Mouse (Mus musculus) lung, postnatal 10 days (tissue): ENCODE measurements around the gene Mettl5.

ENCODE experiments used
- DNase-seq: peaks from one replicate; pipeline ENCODE4 v3.0.0; 2021

The Mettl5 gene

DNA sequence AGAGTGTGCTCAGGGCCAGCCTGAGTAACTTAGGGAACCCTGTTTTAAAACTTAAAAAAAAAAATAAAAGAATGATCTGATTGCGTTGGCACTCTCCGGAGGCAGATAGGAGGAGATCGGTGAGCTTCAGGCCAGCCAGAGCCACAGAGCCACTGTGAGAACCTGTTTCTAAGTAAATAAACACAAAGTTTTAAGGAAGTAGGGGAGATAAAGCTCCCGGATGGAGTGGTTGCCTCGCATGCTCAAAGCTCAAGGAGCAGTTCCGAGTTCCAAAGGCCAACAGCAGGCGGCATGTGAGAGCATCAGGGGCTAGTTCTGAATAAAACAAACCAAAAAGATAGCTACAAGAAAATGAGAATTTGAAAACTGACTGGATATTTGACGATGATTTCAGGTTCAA, 29.0 kb downstream of the Mettl5 start:
- peak; percentile 54 for DNase-seq

DNA sequence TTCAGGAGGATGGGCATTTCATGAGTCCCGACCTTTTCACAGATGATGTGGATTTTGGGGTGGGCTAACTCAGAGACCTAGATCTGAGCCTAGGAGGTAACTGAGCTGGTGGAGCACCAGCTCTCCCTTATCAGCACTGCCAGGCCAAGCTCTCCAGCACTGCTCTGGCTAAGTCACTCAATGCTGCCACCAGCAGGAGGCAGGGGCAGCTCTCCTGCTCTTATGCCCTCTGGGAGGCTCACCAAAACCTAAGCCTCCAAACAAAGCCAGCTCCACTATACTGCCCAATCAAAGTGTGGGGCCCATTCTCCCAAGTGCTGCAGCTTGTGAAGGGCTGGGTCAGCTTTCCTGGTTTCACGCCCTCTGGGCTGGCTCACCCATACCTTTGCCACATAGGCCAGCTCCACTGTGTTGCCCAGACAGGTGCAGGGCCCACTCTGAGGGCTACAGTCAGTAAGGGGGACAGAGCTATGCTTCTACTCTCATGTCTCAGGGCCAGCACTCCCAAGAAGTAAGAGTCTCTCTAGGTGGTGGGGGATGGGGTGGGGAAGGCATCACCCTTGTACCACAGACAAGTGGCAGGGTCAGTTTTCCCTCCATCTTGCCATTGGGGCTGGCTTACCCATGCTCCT, 33.9 kb downstream of the Mettl5 start:
- no peak for DNase-seq

DNA sequence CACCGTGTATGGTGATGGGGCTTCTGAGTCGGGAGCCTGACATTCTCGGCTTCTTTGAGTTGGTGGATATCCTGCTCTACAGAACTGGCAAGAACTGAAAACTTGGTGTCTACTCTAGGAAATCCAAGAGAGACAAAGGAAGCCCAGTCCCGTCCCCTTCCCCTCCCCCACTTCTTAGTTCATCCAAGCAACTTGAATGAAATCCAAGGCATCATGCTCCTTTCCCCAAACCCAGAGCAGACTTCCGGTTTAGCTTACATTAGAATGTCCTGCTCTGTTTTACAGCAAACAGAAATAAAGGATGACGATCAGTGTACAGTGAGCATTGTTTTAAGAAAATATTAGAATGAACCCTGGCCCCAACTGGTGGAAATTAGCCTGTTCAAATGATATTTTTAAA, 36.2 kb downstream of the Mettl5 start:
- peak; percentile 74 for DNase-seq

DNA sequence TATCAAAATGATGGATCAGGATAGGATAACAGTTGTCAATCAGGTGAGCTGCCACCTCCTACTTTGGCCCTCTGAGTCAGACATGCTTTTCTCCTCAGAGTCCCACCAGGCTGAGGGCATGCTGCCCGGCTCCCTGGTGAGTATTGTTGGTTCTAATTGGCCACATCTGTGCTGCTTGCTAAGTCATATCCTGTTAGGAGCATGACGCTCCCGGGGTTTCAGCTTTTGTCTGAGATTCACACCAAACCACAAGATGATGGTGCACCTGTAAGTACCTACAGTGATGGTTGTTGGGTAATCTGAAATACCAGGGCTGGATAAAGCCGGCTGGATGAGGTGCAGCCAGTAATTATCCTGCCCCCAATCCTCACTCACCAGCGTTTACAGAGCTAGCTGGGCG, 45.2 kb downstream of the Mettl5 start:
- DNase-seq = no peak

DNA sequence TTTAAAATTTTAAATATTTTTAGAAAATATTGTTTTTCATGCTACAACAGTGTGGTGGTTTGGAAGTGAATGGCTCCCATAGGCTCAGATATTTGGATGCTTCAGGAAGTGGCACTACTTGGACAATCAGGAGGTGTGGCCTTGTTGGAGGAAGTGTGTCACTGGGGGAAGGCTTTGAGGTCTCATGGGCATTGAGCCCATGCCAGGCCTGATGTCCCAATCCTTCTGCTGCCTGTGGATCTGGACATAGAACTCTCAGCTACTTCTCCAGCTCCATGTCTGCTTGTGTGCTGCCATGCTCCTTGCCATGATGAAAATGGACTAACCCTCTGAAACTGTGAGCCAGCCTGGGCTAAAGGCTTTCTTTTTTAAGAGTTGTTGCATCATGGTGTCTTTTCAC, 46.7 kb downstream of the Mettl5 start:
- no peak for DNase-seq

DNA sequence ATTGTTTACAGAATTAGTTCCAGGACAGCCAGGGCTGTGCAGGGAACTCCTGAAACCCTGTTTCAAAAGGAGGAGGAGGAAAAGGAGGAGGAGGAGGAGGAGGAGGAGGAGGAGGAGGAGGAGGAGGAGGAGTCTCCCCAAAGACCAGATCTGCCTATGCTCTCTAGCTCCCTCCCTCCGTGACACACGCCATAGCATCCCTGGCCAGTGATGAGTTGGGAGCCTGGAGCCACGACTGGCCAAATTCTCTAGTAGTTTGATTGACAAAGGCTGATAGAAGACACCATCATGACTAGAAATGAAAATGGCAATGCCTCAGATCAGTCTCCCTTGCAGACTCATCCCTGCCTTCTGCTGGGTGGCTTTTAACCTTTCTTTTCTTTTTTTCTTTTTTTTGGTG, 47.4 kb downstream of the Mettl5 start:
- no peak for DNase-seq

DNA sequence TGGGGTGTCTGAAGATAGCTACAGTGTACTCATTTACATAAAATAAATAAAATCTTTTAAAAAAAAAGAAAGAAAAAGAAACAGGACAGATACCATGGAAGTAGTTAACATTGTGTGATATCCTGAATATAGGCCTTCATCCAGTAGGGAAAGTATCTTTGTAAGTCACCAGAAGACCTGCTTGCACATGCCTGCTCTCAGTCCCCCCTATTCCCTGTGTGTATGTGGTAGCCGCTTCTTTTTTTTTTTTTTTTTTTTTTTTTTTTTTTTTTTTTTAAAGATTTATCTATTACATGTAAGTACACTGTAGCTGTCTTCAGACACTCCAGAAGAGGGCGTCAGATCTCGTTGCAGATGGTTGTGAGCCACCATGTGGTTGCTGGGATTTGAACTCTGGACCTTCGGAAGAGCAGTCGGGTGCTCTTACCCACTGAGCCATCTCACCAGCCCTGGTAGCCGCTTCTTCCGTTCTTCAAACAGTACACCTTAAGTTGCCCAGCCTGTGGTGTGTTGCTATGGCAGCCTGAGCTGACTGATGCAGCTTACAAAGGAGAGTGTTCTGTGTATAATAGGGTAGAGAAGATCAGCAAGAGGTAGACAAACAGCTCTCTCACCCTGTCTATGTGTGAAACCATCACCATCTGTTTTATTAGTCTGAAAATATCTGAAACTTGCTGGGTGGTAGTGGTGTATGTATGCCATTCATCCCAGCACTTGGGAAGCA, 48.0 kb downstream of the Mettl5 start:
- no peak for DNase-seq

DNA sequence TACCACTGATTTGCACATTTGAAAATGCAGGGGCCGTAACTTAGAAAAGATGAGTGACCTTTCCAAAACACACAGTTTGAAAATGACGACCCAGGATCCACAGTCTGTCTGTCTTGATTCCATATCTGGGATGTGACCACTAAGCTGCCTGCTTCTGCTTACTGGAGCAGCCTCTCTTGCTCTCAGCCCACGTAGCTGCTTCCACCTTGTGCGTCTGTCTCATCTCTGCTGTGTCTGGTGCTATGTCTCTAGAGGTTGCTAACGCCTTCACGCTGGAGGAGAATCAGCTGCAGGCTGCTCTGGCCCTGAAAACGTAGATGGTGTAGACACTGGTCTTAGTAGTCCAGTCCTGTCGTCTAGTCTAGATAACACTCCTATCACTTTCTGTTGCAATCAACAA, 55.3 kb downstream of the Mettl5 start:
- DNase-seq = no peak

DNA sequence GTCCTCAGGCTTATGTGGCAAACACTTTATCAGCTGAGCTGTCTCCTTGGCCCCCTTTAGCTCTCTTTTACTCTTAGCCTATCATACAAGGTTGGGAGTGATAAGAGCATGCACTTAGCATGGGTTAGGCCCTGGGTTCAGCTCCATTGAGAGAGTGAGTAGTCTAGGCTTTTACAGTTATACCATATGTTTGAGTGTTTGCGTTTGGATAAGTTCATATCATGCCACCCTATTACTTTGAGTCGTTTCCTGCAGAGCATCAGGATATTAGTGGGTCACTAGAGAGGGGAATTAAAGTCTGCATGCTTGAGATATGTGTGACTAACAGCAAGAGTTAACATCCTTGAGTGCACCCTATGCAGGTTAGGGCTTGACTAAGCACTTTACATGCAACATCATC, 55.7 kb downstream of the Mettl5 start:
- no peak for DNase-seq

DNA sequence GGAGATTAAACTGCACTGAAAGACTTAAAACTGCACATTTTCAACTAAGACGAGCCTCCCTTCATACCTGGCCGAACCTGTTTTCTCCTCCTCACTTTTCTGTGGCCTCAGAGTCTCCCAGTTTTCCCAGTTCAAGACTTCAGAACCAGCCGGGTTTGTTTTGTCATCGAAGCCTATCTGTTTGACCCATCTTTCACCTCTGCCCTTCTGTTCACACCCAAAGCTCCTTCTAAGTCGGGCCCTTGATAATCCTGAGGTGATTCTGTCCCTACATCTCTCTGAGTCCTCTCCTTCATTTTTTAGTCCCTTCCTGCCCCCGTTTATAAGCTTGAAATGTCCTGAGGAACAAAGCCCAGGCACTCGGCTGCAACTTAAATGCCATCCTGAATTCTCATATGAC, 57.4 kb downstream of the Mettl5 start:
- no peak for DNase-seq

DNA sequence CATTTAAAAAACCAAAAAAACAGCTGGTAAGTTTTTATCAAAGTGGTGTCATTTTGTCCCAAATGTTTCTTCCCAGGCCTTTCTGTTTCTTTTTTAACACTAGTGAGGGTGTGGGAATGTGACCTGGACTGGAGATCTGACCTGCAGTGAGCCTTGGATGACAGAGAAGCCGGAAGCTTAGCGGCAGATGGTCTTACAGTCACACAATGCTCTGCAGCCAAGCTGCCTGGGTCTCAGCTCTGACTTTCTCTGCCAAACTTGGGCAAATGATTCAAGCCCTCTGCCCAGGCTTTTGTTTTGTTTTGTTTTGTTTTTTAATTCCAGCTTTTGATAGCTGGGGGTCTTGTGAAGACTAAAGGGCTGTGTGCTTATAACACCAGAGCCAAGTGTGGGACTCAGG, 59.0 kb downstream of the Mettl5 start:
- peak; percentile 59 for DNase-seq

DNA sequence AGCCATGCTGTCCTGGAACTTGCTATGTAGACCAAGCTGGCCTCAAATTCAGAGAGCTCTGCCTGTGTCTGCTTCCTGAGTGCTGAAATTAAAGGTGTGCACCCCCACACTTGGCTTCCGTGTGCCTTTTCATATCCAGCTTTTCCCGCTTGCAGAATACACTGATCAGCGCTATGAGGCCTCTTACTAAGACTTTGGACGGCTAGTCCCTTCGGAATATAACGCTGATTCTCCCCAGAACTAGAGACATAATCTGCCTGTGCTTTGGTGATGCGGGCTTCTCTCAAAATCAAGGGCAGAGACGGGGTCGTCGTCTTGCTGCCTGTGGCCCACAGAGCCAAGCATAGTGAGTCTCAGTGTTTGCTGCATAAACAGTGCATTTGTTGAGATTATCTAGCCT, 59.5 kb downstream of the Mettl5 start:
- no peak for DNase-seq

DNA sequence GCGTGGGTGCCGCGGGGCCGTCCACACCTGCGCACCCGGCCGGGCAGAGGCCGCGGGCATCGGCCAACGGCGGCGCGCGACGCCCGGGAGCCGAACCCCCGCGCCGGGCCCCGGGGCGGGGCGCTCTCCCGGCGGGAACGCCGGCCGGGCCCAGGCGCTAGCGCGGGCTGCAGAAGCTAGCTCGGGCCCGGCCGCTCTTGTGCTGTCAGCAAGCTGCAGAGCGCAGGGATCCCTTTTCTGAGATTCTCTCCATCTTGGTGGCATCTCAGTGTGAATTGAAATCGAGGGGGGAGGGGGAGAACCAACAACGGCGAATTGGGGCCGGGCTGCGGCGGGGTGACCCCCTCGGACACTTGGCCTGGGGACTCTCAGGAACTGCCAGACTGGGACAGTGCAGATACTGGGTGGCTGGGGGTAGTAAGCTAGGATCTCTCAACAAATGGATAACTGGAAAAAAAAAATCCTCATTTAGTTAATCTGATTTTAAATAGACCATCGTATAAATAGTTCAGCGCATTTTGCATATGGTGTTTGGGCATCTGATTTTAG, 62.2 kb downstream of the Mettl5 start:
- peak; percentile 56 for DNase-seq

DNA sequence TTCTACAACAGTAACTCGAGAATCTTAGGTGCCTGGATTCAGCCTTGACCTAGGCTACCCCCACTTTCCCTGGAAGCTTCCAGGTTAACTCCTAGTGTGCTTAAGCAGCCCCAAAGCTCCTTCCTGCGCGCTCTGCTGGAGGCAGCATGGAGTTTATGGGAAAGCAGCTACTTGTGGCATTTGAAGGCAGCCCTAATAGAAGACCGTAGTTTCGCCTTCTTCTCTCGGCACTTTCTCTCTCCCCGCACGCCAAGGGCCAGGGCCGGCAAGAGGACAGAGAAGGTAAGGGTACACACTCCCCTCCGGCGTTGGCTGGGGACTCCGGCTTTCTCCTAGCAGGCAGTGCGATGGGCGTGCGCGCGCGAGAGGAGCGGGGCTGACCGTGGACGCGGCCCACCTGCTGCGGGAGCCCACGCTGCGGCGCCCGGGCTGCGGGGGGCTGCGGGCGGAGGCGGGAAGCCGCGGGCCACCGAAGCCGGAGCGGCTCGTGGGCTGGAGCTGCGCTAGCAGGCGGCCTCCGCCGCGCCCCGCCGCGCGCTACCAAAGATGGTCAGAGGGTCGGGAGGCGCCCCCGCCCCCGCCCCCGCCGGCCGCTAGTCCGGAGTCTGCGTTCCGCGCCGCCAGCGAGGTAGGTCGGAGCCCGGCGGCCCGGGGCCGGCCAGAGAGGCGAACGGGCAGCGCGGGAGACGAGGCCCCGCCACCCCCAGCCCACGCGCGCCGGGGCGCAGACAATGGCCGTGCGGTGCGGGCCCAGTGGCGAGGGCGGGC, 62.9 kb downstream of the Mettl5 start:
- peak; percentile 59 for DNase-seq

DNA sequence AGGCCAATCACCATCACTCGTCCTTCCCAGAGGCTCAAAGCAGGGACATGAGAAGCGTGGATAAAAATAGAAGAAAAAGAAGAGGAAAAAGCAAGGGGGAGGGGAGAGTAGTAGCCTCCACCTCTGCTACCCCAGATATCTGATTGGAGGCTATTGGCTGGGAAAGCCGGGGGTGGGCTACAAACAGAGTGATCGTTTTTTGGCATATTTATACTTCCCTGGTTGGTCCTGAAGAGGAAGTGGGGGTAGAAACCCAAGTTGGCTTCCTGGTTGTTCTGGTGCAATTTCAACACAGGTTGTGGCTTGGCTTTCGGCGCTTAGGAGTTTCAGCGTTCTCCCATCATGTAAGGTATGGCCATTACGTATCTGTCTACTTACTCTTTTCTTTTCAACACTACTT, 63.7 kb downstream of the Mettl5 start, which contains the start of gene Klhl23:
Gene Klhl23, plus strand, starts transcription at position 234 of the 400 bp plus-strand sequence.
- peak; percentile 55 for DNase-seq
